Mouse (Mus musculus): Measurements from ENCODE around the gene Itih2.

- TF ChIP-seq CTCF (IDR thresholded peaks at IDR 0.05; ENCODE audit: insufficient read depth, low read length) (no peak), POLR2A (IDR thresholded peaks at IDR 0.05; ENCODE audit: borderline replicate concordance, extremely low read depth, low read depth, low read length) (peak; percentile 64; the same call in 1 of the 2 replicates)
Measured at GRCm38 (mm10) chr2:10048461-10048860, 82.7 kb downstream of the Itih2 start, which contains the start of gene Taf3.
